Mouse (Mus musculus) right cerebral cortex, postnatal 36 days (tissue): ENCODE data around the gene Lmna.

Experiments used
- DNase-seq, 2 experiments: peaks; one replicate each; pipeline ENCODE4 v3.0.0; 2022; ENCODE audit warnings: low spot score in 2 of 2, mixed read lengths in 1 of 2

Lmna gene

DNA sequence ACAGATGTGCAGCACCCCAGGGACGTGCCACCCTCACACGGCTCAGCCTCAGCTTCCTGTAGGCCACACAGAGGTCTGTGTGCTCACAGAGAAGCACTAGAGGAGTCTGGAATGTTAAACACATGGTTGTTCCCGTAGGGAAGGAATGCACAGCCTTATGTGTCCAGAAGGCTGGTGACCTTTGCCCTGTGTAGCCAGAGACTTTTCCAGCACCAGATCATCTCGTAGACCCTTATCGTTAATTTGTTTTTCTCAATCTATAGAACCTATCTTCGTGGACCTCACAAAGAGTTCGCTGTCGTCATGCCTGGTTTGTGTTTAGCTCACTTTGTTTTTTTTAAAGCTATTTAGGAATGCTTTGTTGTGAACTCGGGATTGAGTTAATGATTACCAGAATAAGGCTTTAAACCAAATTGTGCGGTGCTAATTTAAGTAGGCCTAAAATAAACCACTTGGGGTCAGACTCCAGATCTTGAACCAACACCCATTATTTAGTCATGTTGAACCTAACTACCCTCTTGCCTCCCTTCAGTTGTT, 38.7 kb downstream of the Lmna start:
- DNase-seq = no peak

DNA sequence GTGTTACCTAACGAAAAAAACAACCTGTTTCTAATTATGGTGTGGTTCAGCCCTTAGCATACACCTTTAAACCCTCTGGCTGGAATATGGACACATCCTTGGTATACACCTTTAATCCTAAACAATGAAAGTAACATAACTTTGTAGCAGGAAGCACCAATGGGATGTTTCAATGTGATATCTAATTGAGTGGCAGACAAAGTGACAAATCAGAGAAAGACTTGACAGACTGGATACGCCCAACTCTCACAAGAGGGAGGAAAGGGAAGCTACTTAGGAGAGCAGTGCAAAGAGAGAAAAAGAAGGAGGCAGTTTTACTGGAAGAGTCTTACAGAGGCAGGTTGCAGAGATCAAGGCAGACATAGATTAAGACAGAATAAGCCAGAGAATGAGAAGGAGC, 40.3 kb downstream of the Lmna start:
- DNase-seq = no peak

DNA sequence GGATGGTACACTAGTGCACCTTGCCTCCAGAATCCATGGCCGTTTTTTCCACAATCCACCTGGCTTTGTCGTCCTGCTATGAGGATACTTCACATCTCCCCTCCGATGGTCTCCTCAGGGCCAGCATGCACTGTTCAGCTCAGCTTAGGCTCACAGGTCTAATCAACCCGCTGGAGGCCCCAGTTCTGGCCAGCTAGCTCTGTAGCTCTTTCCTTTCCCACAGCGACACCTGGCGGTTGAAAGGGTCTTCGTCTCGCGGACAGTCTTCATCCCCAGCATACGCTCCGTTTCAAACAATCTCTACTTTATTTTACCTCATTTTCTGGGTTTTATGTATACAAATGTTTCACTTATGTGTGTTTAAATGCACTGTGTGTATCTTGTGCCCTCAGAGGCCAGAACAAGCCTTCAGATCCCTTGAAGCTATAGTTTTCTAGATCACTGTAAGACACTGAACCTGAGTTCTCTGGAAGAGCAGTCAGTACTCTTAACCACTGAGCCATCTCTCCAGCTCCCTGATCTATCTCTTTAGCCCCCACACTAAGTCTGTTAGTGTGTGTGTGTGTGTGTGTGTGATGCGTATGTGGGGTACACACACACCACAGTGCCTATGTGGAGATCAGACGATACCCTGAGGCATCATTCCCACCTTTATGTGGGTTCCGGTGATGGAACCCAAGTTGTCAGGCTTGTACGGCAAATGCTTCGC, 42.5 kb downstream of the Lmna start:
- DNase-seq = peak; percentile 68 to 70

GRCm38 (mm10) chr3:88465127-88465526, 44.6 kb downstream of the Lmna start:
- no peak for DNase-seq

DNA sequence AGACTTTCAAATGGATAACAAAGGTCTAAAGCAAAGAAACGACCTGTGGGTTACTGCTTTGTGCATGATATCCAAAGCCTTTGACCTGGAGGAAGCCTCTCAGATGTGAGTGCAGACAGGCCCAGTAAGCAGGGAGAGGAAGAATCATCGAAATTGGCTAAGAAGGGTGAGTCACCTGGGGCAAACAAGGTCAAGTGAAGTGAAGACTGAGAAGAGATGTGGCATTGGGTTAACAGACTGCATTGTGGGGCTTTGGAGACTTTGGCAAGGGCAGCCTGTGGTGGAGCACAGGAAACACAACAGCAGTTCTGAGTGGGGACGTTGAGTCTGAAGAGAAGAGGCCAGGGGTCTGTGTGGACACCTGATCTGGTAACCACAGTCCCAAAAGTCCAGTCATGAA, 45.3 kb downstream of the Lmna start:
- DNase-seq = no peak

- no peak for DNase-seq
Observed at GRCm38 (mm10) chr3:88460983-88461696, 48.6 kb downstream of the Lmna start, which contains the start of gene Sema4a. Gene Sema4a, minus strand, starts transcription at chr3:88461182.

DNA sequence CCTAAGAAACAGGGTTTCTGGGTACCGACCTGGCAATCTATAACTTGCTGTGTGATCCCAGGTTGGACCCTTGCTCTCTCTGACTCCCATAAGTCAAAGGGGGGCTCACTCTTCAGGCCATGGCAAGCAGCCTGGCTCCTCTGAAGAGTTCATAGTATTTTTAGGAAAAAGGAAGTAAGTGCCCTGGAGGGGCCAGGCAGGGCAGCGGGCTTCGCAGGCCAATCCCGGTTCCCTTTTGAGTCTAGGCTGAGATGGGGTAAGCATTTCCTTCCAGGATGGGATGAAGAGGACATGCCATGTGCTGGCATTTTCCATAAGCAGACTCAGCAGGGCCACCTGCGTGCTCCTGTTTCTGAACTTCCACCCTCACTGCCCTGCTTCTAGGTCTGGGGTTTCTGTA, 49.7 kb downstream of the Lmna start:
- no peak for DNase-seq

- no peak for DNase-seq
Observed at GRCm38 (mm10) chr3:88458778-88459219, 51.0 kb downstream of the Lmna start.

DNA sequence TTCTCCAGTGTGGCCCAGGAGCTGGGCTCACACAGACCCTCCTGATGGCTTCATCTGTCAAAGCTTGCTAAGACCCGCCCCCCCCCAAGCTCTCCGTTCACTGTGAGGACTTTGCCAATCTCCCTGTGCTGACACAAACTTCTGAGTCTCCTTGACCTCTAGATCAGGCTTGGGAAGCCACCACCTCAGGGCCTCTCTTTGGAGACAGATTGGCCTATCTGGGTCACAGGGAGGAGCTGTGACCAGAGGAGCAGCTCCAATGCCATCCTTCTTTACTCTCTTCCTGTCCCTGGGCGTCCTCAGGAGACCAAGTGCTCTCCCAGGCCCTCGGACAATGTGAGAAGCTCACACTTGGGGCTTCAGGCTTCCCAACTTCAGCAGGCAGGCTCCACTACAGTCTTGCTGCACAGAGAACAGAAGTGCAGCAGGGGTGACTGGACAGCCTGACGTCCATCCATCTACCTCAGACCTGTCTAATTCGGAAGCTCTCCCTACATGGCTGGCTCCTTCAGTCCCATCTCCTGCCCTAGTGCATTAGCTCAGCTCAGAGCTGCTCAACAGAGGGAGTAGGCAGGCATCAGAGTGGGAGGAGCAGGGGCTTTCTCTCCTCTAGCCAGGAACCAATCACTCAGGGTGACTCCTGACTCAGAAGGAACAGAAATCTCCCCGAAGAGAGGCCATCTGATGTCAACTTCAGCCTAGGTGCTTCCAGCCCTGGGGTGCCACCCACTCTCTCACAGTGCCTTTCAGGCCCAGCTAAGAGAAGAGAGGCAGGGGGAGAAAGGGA, 52.8 kb downstream of the Lmna start:
- no peak for DNase-seq

GRCm38 (mm10) chr3:88456313-88456712, 53.4 kb downstream of the Lmna start:
- no peak for DNase-seq

- DNase-seq = no peak
Observed at GRCm38 (mm10) chr3:88455588-88456264, 54.0 kb downstream of the Lmna start.

DNA sequence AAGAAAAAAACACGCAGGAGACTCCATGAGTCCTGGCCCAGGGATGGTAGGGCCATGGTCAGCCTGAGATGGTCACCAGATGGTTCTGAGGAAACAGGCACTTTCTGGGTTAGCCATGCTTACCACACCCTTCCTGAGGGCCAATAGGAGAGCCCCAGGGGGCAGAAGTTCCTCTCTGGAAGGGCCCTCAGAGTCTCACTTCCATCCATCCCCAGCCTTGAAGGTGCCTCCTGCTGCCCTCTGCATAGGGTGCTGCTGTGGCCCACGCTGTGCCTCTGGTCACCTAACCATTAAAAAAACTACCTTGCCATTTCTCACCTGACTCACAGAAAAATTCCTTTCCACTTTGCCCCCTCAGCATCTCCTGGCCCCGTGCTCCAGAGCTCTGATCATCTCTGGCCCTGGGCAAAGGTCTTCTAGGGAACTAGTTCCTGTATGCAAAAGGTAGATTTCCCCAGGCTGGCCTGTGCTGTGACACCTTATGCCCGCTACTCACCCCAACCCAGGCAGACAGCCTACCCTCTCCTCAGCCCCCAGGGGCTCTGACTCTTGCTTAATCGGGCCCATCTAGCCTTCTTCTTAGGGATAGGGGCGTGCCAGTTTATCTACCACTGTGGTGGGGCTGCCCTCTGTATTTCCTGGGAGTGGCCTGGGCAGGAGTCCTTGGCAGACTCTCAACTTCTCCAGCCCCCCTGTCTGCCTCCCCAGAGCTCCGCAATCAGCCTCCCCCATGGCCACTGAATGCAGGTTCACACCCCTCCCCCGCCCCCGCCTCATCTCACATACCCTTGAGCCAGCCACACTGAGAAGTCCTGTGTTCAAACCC, 54.8 kb downstream of the Lmna start:
- no peak for DNase-seq

GRCm38 (mm10) chr3:88453986-88454385, 55.8 kb downstream of the Lmna start:
- no peak for DNase-seq

DNA sequence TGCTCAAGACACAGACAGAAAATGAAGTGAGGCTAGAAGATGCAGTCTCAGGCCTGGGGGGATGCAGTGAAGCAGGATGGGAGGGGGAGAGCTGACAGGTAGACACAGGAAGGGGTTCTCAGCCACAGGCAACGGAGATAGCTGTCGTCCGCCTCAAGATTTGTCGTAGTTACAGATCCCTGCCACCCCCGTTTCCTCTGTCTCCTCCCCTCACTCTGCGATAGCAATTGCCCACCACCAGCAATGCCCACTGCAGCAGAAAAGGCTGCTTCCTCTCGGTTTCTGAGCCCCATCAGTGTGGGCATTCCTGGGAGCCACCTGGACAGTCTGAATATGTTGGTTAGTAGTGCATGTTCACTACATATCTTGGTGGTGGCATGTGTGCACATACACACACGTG, 56.4 kb downstream of the Lmna start:
- no peak for DNase-seq

- no peak for DNase-seq
Observed at GRCm38 (mm10) chr3:88452716-88453115, 57.0 kb downstream of the Lmna start.

- DNase-seq = no peak
Observed at GRCm38 (mm10) chr3:88452246-88452645, 57.5 kb downstream of the Lmna start.

GRCm38 (mm10) chr3:88450379-88451131, 59.2 kb downstream of the Lmna start:
- DNase-seq = no peak

DNA sequence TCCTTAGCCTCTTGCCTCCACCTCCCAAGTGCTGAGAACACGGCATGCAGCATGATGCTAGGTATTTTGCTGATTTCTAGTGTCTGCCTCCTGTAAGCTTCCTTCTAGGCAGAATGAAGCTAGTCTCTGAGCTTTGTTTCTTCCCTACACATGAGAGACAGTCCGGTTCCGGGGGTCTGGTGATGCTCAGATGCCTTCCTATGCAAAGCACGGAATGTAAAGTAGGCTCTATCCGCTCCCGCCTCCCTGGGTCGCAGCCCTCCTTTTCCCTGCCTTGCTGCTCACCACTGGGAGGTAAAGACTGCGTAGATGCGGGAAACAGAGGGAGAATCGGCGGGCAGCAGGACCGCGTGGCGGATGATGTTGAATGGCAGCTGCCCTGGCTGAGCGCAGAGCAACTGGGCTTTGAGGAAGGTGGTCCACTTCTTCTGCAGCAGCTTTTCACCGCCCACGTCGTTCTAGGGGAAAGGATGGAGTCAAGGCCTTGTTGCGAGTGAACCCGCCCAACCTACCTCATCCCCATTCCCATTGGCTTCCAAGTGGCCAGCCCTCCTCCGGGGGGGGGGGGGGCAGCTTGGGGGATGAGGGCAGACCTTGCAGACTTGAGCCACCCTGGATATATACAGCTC, 60.2 kb downstream of the Lmna start:
- DNase-seq = no peak

- DNase-seq = no peak
Observed at GRCm38 (mm10) chr3:88448443-88448842, 61.3 kb downstream of the Lmna start.
